Mouse (Mus musculus): ENCODE data around the gene Ccdc151.

The Ccdc151 gene

DNA sequence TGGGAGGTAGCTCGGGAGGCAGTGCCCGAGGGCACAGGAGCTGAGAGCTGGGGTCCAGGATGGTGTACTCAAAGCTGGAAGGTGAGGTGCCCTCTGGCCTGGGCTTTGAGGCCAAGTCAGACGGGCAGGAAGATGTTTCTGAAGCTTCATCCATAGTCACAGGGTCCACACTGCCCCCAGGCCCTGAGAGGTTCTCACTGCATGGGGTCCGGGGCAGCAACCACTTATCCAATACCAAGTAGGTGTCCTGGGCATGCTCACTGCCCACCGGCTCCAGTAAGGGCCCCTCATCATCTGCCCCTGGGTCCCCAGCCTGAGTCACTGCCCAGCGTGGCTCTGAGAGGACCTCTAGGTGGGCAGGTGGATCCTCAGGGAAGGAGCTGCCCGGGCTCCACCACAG lies 43.2 kb downstream of the Ccdc151 start:
- in situ Hi-C loops (cut with MboI, MseI), result no loop called here

DNA sequence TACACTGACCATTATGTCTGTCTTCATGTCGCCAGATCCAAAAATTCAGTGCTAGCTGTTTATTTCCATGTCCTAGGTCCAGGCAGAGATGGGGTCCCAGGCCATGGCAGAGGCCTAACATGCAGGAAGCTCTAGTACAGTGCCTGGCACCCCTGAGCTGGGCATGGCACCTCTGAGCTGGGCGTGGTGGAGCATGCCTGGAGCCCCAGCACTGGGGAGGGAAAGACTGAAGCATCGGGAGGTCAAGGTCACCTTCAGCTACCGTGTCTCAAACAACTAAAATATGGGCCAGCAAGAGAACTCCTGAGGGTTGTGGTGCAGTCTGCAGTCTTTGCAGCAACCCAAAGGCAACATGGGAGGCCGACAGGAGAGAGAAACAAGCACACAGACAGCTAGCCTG lies 44.1 kb downstream of the Ccdc151 start:
- in situ Hi-C loops (cut with MboI, MseI), result no loop called here

DNA sequence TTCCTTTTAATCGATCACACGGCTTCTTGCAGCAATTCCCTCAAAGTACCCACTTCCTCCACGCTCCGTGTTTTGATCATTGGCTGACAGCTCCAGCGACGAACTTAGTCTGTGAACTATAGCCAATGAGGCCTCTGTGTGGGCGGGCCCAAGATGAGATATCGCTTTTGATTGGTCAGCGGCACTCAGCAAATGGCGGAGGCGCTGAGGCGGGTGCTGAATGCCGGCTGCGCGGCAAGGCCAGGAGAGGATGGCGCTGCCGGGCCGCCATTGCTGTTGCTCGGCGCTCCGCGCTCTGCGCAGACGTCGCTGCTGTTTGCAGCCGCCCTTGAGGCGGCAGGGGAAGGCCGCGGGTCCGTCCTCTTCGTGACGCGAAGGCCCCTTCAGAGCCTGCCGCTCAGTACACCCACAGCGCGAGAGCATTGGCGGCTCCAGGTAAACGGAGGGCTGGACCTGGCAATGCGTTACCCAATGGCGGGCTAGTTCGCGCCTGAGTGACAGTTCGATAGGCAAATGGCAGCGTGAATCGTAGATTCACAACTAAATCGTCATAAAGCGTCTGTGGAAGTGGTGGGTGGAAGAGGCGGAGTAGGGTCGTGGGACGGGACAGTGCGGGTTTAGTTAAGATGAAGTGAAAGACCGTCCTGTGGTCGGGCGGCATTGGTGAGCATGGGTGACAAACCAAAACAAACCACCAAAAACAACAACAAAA lies 46.7 kb downstream of the Ccdc151 start, which contains the start of gene Swsap1:
Swsap1 (plus strand) TSS at position 186 of the 712 bp plus-strand sequence.
- in situ Hi-C loops (cut with MboI, MseI), result no loop called here

DNA sequence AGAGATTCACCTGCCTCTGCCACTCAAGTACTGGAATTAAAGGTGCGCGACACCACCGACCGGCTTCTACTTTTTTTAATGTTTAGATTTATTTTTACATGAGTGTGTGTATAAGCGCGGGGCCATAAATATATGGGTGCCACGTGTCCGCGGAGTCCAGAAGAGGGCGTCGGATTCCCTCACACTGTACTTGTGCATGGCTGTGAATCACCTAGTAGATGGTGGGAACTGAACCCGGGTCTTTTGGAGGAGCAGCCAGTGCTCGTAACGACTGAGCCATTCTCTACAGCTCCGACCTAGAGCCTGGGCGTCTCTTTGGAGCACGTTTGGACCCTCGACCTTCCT lies 47.2 kb downstream of the Ccdc151 start:
- in situ Hi-C loops (cut with MboI, MseI), result no loop called here

DNA sequence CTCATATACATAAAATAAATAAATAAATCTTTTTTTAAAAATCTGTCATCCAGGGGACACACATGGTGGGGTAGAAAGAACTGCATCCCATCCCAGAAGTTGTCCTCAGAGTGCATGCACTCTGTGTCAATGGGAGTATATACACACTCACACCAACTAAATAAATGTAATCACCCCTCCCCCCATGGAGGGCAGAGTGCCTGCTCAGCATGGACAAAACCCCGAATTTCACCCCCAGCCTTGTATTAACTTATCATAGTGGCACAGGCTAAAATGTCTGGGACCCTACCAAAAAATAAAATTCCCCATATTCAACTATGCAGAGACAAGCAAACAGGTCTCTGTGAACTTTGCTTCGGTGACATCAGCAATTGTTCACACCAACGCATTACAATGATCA lies 47.8 kb downstream of the Ccdc151 start:
- in situ Hi-C loops (cut with MboI, MseI), result no loop called here

DNA sequence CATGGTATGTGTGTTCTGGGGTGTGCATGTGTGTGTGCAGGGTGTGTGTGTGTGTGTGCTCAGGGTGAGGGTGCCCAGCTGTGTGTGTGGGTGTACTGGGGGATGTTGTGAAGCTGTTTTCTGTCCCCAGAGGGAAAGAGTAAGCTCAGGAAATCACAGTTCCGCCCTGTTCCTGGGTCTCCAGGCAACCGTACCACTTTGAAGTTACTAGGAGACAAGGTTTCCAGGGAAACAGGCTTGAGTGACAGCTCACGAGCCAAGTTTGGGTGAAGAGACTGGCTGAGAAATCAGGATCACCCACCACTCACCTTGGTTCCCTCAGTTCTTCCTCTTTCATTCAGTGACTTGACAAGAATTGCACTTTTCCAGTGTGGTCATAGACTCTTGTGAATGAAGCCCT lies 48.8 kb downstream of the Ccdc151 start:
- in situ Hi-C loops (cut with MboI, MseI), result no loop called here

DNA sequence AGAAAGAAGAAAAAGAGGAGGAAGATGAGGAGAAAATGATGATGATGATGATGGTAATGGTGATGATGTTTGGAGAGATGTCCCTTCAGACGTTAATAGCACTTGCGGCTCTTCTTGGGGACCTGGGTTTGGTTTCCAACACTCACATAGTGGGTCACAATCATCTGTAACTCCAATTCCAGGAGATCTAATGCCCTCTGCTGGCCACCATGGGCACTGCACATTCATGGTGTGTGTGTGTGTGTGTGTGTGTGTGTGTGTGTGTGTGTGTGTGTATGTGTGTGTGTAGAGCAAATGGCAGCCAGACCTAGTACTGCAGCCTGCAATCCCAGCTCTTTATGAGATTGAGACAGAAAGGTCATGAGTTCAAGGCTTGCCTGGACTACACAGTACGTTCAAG lies 50.5 kb downstream of the Ccdc151 start:
- in situ Hi-C loops (cut with MboI, MseI), result no loop called here

DNA sequence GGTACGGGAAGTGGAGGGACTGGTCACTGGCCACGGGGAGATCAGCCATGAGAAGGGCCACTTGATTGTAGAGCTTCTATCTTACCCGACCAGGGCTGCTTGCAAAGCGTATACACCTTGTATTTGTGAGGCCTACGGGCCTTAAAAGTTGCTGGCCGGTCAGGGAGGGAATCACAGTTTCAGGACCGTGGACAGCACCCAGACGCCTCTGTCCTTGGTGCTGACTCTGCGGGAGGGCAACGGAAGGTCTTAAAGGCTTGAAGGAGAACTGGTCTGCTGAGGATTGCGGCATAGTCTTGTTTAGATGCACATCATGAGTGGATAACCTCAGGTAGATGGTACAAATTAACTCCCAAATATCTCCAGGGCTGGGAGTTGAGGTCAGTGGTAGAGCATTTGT lies 52.1 kb downstream of the Ccdc151 start:
- in situ Hi-C loops (cut with MboI, MseI), result no loop called here

DNA sequence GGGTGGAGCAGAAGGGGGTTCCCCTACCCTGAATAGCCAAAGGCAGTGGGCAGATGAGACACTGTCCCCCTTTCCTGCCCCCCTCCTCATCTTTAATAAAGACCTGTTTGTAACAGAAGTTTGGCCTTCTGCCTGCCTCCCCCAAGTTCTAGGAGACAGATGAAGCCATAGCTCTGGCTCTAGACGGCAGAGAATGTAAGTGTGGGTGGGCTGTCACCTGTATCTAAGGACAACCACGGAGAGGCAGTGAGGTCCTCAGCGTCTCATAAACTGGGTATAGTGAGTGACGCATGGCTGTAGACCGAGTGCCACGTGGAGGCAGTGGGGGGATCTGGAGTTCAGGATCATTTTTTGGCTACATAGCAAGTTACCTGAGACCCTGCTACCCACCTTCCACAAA lies 53.6 kb downstream of the Ccdc151 start:
- in situ Hi-C loops (cut with MboI, MseI), result no loop called here

DNA sequence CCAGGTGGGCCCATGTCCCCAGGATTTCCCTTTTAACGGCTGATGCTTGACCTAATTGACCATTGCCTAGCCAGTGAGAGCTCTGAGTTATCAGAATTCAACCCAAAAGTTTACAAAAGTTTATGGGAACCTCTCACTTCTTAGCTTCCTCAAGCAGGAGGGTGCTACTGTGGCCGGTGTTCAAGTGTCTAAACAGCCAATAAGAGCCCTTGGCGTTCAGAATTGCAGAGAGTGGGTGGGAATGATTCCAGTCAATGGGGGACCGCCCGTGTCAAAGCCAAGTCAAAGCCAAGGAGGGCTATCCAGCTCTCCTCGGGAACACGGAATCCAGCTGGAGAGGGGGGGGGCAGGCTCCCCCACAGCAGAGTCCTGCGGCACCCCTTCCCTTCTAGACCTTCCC lies 54.3 kb downstream of the Ccdc151 start:
- in situ Hi-C loops (cut with MboI, MseI), result no loop called here

DNA sequence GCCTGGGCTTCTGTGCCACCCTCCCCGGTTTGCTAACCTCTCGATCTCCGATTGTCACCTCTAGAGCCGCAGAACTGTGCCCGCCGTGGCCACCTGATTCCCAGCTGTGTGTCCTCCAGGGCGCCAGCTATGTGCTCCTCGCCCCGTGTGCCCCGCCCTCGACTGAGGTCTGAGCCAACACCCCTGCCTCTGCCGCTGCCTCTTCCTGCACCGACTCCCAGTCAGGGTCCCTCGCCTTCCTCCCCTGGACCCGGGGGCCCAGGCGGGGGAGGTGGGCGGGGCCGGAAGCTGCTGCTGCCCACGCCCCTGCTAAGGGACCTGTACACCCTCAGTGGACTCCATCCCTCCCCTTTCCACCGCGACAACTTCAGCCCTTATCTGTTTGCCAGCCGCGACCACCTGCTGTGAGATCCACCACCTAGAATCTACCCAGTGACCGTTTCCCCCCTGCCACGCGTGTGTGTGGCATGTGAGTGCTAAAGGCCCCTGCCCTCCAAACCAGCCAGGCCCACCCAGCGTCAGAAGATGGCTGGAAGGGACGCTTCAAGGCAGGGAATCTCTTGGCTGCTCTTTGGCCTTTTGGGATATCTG lies 54.8 kb downstream of the Ccdc151 start:
- in situ Hi-C loops (cut with MboI, MseI), result no loop called here

DNA sequence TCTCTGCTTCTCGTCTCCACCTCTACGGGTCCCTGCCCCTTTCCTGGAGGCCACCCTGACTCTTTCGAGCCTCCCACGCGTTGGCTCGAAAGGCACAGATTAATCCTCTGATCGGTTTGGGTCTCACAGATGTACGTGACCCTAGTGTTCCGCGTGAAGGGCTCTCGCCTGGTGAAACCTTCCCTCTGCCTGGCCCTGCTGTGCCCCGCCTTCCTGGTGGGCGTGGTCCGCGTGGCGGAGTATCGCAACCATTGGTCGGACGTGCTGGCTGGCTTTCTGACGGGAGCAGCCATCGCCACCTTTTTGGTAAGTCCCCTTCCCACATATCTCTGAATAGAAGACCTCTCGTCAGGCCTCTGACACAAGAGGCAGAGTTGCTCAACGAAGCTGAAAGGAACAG lies 58.2 kb downstream of the Ccdc151 start:
- in situ Hi-C loops (cut with MboI, MseI), result no loop called here

DNA sequence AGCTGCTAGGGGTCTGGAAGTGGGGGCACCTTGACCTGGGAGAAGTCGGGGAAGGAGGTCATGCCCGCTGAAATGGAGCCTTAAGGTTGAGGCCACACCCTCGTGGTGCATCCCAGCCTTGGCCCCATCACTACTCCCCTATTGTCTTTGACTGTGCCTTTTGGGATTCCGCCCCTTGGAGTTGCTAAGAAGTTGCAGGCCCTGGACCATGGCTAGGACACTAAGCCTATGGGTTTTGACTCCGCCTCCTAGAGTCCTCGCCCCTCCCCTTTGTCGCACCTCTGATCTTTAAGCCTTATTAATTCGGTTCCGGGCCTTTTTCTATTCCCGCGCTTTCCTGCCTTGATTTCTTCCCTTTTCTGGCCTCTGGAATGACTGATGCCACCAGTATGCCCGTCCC lies 58.8 kb downstream of the Ccdc151 start:
- in situ Hi-C loops (cut with MboI, MseI), result no loop called here

DNA sequence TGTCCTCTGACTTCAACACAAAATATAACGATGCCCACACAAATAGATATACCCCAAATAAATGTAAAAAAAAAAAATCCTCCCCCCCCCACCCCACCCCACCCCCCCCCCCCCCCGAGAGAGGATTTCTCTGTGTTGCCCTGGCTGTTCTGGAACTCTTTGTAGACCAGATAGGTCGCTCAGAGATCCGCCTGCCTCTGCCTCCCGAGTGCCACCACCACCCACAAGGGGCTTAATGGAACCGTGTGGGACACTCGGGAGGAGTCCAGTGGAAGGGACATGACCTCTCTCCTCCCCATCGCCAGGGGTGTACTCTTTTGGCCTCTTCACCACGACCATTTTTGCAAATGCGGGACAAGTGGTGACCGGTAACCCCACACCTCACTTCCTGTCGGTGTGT lies 59.4 kb downstream of the Ccdc151 start:
- in situ Hi-C loops (cut with MboI, MseI), result no loop called here
